Mouse (Mus musculus) embryo, embryonic 9.5 days (tissue): ENCODE data around the gene Pla2g7.
A peak's percentile ranks its signal among the peaks of the same experiment; 100 is the strongest.
"Not testable (repeated sequence)": the region's sequence is repeated elsewhere in the genome, so short reads cannot be mapped to it uniquely, and the experiment has no call there.

Experiments used
- DNase-seq: peaks from one replicate; pipeline ENCODE4 v3.0.0-alpha.2; 2017; ENCODE audit errors: extremely low spot score

Gene Pla2g7

DNA sequence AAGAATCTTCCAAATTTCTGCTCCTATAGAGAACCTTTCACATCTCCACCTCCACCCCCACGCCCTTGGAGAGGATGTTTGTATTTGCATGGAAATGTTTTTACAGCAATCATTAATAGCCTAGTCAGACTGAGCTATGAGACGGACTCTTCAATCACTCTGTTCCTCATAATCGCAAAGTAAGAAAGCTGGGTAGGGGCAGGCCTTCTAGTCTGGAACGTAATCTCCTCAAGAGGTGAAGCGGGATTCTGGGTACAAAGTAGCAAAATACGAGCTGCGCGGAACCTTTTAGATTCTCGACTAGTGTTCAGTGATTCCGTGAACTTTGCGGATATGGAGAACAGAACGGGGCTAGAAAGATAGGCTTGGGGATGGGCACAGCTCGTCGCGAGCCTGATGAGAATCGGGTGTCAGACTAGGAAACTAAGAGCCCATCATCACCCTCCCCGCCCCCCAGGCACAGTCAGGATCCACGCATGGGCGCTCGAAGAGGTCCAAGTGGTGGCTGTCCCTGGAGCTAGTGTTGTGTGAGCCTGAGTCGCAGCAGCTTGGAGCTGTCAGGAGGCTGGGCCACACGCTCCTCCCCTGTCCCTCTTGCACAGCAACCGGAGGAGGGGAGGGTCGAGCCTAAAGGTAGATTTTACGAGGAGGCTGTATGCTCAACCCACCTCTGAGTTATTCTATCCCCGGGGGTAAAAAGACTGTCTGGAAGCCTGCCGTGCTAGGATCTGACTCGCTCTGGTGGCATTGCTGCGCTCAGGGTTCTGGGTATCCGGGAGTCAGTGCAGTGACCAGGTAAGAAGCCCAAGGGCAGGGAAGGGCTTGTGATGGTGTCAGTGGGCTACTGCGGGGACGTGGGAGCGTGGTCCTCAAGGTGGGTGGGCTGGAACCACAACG, at the start of gene Pla2g7:
Pla2g7 (plus strand) TSS at position 107 of the 897 bp plus-strand sequence.
- DNase-seq: peak; percentile 70

DNA sequence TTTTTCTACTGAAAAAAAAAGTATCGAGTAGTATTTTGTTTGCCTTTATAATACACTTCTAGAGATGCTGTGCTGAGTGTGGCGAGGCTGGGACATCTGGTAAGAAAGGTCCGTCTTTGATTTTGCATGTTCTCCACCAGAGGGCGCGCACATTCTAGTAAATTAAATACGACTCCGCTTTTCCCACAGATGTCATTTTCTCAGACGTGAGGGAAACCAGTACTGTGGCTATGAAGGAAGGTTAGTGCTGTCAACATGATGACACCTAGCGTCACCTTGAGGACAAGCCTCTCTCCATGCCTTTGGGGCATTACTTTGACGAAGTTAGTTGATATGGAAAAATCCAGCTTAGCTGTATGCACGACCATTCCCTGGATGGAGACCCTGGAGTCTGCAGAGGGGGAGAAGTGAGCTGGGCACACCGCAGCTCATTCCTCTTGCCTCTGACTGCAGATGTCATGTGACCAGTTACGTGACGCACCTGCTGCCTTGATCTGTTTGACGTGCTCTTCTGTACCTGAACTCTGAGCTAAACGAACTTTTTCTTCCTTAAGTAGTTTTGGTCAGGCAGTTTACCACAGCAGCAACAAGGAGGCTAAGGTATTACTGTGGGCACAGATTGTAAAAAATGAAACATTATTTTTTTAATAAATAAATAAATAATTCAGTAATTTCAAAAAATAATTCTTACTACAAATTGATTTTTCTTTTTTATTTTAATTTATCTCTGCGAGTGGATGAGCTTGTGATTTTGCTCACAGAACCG, 49.1 kb upstream of the Pla2g7 start:
- peak; percentile 69 for DNase-seq

DNA sequence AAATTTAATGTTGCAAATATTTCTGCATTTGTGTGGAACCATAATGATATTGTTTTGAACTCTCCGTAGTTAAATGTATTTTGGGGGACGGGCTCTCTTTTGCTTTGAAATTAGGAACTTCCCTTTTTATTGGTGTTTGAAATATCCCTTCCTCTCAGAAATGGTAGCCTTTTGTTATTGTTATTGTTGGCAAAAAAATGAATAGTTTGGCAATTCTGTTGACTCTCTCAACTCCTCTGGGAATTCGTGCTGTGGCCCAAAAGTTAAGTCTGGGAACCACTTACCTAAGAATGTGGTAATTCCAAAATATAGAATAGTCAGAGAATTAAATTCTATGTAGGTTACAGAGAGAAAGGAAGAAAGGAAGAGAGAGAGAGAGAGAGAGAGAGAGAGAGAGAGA, 47.7 kb upstream of the Pla2g7 start:
- DNase-seq: no peak

DNA sequence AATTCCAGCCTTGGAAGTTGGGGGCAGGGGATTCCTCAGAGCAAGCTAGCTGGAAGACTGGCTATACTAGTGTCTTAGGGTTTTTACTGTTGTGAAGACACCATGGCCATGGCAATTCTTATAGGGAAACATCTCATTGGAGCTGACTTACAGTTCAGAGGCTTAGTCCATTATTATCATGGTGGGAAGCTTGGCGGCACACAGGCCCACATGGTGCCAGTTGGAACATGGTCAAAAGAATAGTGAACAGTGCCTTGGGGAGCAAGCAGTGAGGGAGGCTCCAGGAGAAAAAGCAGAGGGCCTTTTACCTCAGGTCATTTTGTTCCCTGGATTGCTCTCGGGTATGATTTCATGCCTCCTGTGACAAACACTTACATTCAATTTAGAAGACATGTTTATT, 37.4 kb upstream of the Pla2g7 start:
- no peak for DNase-seq

DNA sequence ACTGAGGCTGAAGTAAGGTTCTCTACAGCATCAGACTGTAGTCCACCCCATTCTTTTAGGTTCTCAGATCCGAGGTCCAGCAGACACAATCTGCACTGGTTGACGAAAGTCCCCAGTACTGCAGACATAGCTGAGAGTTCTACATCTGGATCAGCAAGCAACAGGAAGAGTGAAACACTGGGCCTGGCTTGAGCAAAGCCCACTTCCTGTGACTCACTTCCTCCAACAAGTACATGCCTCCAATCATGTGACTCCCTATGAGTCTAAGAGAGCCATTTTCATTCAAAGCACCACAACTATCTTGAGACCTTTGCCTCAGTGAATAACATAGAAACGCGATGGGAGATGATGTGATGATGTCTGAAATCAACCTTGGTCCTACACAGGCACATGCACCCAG, 36.7 kb upstream of the Pla2g7 start:
- no peak for DNase-seq

DNA sequence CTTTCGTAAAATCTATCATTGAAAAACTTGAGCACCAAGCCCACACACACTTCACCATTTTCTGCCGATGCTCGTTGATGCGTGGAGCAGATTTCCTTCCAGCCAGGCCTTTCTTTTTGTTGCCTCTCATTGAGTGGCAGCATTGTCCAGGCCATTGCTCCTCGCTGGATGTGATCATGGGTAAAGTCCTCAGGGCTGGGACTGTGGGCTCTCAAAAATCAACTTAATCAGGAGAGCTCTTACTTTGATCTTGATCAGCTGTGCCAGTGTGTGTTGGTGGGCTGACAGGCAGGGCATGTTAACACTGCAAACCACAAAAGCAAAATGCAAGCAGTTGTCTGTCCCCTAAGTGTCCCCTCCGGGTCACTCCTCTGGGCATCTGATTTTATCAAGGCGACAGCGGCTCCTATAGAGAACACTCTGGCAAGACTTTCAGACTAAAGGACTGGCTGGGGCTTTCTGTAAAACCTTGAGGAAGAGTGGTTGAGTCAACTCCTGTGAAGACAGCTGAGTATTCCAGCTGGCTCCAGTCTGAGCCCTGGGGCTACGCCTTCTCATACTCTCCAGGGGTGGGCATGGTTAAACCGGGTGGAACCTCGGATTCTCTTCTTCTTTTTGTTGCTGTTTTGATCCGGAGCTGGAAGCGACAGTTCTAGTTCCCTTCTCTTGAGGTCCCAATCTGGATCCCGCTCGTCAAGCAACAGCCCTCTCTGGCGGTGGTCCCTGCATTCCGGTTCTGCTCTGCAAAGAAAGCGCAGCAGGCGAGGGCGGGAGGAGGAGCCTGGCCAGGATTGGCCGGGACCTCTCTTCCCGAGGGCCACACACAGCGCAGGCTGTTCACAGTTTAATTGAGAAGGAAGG, 33.3 kb upstream of the Pla2g7 start:
- DNase-seq: peak; percentile 81

DNA sequence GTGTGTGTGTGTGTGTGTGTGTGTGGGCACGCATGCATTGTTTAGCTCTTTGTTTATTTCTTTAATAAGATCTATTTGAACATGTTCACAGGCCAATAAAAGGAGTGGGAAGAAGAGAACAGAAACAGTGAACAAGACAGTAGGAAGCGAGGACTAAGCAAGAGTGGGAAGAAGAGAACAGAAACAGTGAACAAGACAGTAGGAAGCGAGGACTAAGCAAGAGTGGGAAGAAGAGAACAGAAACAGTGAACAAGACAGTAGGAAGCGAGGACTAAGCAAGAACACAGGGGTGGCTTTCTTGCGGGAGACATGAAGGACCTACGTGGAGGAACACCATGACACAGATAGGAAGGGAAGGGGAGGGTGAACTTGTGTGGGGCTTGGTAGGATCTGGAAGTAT, 31.1 kb upstream of the Pla2g7 start:
- not testable (repeated sequence) for DNase-seq

DNA sequence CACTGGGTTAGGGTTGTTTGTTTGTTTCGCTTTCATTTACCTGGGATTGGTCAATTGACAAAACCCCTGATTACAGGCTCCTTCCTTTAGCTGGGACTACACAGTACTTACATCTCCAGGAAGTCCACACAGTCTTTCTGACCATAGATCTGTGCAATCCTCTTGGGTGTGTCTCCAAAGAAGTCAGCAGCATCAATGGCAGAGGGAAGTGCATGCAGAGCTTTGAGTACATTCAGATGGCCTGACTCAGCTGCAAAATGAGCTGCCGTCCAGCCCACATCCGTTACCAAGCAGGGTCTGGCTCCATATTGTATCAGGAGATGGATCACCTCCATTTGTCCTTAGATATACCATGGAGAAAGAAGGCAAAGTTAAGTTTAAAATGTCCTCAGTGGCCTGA, 29.1 kb upstream of the Pla2g7 start:
- no peak for DNase-seq

DNA sequence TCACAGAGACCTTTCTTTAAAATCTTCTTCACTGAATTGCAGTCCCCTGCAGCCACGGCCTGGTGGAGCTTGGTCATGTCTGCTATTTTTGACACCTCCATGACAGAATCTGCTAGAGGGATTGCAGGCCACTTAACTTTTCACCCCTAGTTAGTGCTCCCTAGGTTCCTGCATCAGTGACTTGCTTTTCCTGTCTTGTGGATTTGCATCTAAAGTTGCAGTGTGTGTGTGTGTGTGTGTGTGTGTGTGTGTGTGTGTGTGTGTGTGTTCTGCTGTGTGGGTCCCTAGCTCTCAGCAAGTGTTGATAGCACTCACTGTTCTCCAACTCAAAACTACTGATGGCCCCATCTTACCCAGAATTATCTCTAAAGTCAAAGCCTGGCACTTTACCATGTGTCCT, 24.4 kb upstream of the Pla2g7 start, which contains the start of gene Ankrd66:
Ankrd66 (minus strand) TSS at position 101 of the 400 bp plus-strand sequence.
- no peak for DNase-seq

DNA sequence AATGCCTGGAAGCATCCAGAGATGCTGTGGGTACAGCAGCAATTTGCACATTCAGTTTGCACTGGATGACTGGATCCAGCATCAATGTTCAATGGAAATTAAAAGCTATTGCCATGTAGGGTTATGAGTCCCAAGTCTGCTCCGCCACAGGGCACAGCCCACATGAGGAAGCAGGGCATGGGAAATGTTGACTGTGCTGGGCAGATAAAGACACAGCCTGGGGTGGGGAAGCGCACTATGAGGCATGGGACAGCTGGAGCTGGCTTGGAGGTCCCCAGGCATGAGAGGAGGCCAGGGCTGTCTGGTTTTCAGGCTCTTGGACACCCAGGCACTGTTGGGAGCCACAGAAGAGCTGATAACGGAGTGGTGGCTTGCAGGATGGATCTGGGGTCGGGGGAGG, 23.9 kb upstream of the Pla2g7 start:
- no peak for DNase-seq

DNA sequence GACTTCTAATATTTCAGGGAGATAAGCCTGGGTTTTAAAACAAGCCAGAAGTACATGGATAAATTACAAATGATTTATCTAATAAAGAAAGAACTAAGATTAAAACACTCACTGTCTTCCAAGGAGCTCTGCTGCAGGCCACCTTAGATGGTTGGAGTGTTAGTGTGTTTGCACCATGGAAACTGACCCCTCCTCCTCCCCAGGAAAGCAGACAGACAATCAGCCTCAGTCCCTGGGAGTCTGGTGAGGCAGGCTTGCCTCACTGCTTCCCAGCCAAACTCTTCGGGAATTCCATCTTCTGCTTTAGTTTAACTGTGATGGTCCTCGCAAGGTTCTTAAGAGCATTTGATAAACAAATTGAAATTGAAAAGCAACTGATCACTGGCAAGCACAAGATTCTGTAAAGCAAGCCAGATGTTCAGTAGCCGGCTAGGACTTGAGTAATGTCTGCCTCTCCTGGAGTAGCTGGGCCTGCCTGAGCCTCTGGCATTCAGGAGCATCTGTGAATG, 16.7 kb upstream of the Pla2g7 start:
- peak; percentile 42 for DNase-seq

DNA sequence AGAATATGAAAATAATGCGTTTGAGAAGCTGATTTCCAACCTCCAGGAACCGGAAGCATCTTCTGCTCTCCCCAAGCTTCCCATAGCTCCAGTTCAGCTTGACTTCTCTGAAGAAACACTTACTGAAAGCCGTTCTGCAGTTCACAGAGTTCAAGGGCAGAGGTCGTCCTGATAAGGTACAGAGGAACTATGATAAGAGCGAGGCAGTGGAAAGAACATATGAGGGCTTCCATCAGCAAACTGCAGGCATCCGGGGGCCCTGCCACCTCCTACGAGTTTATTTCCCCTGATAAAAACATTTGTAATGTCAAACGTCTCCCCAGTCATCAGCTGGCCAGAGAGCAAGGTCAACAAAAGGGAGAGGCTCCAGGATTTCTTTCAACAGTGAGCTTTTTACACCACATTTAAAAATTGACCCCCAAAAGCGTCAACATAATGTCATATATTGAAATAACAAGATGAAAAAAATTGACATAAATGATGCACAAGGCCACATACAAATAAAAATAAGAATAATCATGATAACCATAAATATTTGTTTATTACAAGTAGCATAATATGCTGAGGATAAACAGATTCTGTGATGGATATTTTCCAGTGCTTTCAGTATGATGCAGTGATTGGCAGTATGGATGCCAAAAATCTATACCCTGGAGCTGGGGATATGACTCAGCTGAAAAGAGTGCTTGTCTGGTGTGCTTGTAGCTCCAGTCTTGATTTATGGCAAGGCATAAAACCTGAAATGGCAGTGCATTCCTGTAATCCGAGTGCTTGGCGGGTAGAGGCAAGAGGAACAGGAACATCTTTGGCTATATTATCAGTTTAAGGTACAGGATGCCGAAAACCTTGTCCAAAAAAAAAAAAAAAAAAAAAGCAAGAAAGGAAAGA, 13.1 kb upstream of the Pla2g7 start:
- no peak for DNase-seq

DNA sequence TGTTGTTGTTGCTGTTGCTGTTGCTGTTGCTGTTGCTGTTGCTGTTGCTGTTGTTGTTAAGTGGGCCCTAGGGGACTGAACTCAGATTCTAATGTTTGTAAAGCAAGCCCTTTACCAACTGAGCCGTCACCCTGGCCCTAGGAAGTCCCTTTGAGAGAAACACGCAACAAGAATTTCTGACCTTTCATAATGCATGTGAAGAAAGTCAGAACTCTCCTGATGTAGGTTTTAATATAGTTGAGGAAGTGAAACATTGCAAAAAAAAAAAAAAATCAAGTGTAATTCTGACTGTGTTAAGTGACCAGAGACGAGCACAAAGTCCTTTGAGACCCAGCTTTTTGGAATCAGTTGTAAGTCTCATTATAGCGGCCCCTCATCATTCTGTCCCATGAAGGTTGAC, 10.8 kb upstream of the Pla2g7 start:
- no peak for DNase-seq

DNA sequence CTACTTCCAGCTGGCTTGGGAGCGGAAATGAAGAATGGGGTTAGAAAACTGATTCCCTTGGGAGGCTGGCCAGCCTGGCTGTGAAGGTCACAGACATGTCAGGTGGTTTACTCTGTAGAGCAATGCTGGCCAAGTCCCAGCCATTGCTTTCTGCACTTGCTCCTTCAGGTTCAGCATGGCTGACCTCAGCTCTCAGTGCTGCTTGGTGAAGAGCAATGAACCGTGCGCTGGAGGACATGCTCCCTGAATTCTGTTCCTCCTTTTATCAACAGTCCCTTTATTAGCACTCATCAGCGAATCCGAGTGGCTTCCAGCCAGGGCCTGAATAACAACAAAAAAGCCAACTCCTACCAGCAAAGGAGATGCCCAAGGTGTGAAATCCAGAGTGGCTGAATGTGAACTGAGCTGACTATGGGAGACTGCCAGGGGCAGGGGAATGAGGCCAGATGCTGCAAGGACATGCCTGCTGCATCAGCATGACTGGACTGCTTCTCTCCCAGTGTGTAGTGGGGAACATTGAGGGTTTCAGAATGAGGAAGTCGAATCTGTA, 10.3 kb upstream of the Pla2g7 start:
- peak; percentile 31 for DNase-seq

DNA sequence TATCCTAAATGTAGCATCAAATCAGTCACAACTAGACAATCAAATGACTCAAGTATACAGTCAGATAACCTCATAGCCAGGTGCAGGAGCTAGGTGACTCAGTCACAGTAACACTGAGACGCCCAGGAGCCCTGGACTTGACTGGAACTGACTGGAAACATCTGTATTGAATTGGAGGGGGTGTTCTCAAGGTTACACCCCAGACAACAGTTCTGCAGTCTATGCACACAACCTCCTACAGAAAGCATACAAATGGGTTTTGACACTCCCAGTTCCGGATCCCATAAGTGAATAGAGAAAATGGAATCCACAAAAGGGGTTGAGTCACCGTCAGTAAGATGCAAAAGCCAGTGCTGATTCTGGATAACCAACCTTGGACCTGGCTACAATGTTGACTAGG, 9.2 kb upstream of the Pla2g7 start:
- DNase-seq: no peak

DNA sequence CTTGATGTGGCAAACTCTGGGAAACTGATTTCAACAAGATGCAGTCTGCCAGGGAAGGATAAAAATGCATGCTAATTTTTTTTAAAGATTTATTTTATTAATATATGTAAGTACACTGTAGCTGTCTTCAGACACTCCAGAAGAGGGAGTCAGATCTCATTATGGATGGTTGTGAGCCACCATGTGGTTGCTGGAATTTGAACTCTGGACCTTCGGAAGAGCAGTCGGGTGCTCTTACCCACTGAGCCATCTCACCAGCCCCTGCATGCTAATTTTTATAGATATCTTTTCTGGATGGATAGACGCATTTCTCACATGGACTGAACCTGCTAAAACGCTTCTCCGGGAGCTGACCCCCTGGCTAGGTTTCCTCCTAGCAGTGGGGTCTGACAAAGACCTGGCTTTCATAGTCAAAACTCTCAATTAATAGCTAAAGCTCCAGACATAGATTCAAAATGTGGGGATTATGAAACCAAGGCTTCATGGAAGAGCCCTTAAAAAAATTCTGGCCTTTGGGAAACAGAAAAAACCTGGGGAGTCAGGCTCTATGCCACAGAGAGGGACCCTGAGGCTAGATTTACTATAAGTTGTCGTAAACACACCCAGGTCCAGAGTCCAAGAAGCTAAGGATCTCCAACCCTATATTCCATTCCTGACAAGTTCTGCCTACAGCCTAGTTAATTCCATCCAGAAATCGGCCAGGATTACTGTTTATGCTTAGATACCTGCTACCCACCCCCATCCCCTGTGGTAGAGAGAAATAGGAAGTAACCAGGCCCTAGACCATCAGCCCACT, 4.5 kb upstream of the Pla2g7 start:
- no peak for DNase-seq

DNA sequence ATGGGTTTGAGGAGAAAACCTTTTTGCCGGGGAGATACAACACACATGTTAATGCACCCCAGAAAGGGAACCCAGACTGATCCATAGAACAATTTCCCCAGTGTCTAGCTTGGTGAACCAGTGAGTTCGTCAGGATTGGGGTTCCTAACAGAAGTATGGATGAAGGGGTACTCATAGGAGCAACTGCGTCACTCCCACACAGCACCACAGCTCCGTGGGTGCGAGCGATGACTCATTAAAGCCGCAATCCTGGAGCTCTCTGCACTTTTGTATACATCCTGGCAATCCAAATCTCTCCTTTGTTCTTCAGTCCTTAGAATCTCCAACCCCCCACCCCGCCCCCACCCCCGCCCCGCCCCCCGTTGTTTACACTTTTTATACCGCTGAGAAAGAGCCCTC, 306 bp upstream of the Pla2g7 start:
- DNase-seq: no peak

DNA sequence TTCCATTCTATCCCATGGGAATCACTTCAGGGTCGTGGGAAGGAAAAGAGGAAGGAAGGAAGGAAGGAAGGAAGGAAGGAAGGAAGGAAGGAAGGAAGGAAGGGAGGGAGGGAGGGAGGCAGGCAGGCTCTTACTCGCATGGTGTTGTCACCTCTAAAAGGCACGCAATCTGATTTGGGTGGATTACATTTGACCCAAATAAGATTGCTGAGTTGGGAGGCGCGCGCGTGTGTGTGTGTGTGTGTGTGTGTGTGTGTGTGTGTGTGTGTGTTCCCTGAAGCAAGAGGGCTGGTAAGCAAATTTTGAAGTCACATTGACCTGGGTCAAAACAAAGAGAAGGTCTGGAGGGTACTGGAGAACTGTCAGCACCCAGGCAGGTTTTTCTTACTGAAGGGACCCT, 1.4 kb downstream of the Pla2g7 start:
- DNase-seq: no peak

DNA sequence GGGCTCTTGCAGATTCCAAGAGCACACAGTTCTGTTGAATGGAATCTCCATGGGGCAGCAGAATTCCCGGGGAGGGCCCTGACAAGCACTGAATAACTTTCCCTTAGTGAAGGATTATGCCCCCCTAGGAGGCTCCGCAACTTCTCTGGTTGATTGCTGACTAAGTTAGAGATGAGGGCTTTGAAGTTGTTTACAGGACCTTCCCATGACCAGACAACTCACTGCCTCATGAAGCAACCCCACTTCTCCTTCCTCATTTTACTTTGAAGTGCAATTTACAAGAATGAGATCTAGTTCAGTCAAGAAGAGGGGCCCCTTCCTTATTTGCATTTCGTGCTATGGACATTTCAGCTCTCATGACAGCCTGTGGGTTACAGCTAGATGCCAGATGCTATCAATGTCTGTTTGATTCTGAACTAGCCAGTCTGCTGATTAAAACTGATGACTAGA, 5.8 kb downstream of the Pla2g7 start:
- no peak for DNase-seq

DNA sequence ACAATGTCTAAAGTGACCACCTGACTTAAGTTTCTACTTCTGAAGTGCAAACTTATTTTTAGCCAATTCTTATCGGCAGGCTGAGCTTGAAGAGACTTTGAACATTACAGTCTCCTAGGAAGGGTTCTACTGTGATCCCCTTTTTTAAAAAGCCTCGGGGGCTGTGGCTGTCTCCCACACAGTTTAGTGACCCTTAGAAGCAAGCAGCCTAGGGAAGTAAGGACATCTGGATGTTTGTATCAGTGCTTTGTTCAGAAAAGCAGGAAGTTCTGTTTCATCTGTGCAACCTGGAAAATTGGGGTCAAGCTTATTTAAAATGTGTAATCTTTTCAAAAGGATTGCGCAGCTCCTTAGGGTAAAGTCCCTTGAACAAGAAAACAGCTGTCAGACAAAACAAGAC, 12.6 kb downstream of the Pla2g7 start:
- no peak for DNase-seq
